Mouse (Mus musculus) R1 (cell line): ENCODE results near the gene Zdhhc4.

Experiments
- DNase-seq: peaks from one replicate; pipeline ENCODE4 v3.0.0-alpha.2; 2018; ENCODE audit warnings: low read depth, low spot score

Gene Zdhhc4

DNA sequence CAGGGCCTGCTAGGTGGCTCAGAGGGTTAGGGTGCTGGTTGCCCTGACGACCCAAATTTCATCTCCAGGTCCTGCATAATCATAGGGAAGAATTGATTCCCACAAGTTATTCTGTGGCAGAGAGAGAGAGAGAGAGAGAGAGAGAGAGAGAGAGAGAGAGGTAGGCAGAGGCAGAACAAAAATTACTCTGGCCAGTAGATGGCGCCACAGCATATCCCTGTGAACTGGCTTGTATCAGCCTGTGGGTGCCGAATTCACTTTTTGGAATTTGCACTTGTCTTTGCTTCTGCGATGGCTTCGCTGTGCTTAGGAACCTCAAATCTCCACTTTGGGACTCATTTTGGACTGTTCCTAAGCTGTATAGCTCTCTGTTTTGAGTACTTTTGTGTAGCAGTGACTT is 4.8 kb upstream of the Zdhhc4 start:
- peak; percentile 81 for DNase-seq

DNA sequence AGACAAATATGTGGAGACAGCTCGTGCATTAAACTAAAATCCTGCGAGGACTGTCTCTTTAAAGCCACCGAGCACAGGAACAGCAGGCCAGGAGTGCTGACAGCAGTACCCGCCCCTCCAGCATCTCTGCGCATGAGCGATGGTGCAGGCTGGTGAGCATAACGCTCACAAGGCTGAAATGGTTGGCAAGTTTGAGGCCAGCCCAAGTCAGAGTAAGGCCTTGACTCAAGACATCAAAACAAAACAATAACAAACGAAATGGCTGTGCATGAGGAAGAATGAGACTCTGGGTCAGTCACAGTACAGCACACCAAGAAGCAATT is 11.8 kb downstream of the Zdhhc4 start:
- DNase-seq: no peak

DNA sequence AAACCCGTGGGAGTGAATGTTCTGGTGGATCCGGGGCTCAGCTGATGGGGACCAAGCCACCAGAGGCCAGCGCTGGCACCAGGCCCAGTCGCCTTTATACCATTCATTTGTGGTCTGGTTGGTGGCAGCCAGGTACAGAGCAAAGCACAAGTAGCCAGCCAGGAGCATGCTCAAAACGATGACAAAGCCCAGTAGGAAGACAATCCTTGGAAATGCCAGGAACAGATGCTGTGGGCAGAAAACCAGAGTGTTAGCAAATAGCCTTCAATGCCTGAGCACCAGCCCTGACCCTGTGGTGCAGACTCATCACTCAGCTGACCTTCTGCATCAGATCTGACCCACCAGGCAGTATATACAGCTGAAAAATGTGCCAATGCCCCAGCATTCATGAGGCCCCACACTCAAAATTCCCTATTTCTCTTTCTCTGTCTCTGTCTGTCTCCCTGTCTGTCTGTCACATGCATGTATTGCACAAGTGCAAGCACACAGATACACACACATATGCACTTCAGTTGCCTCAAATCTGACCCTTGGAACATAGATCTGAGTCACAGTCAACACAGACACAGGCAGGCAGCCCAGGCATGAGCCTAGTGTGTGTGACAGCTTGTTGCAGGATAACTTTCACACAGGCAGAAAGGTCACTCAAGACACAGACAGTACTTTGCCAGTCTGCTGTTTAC is 12.3 kb downstream of the Zdhhc4 start:
- DNase-seq: no peak

DNA sequence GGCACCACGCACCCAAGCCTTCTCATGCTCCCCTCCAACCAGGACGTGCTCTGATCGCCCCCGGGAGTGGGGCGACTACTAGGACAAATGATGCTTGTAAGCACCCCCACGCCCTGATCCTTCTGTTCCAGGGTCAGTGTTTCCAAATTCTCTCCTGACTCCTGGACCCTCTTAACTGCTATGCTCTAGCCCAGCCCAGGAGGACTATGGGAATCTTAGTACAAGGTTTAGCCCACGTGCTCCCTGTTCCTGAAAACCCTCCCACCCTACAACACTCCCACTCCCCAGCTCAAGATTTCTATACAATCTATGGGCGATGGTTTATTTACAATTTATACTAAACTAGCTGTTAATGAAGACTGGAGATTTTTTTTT is 13.6 kb downstream of the Zdhhc4 start:
- no peak for DNase-seq

DNA sequence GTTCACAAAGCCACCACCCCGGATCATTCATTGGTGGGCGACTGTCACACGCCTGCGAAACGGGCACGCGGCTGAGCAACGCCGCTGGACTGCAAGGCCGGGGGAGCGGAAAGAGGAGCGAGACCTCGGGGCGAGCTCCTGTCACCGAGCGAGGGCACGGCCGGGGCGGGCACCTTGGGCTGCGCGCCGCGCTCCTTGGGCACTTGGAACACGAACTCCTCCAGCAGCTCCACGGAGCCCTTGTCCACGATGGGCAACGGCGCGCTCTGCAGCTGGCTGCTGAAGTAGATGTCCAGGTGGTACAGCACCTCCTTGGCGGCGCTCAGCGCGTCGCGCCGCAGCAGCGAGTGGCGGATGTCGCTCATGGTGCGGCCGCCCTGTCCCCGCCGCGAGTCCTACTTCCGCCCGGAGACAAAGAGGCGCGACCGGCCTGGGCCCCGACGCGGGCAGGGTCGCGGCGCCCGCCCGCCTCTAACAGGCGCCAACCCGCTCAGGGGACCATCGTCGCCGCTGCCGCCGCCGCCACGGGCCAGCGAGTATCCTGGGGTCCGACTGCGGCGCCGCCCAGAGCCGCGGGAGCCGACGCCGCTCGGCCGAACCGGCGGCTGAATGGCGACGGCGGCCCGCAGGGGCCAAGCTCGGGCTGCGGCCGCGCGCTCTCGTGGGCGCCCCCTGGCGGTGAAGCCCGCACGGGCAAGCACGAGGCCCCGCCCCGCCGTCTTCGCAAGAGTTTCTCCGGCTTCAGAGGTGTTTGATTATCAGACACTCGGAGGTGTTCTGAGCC is 14.1 kb downstream of the Zdhhc4 start, which contains the start of gene E130309D02Rik:
Gene E130309D02Rik (minus strand): TSS at position 631 of the 784 bp plus-strand sequence.
- peak; percentile 80 for DNase-seq

DNA sequence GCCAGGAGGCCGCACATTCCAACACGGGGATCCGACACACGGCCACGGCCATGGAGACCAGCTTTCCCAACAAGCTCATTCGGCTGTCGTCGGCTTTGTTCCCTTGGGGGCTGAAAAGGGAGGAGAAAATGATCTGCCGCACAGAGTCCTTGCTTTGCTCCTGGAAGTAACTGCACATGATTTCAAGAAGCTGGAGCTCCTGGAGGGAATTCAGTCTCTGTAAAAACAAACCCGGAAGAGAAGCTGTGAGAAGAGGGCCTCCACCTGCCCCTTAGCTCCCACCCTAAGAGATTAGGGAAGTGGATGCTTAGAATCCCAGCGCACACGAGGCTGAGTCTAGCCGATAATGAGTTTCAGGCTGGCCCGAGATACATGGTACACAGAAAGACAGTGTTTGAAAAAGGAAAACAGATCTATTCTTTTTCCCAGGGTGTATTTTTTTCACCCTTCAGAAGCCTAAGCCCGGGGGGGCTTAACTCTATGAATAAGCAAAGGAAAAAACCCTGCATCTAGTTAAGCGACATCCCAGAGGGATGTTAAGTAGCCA is 14.8 kb downstream of the Zdhhc4 start:
- no peak for DNase-seq

DNA sequence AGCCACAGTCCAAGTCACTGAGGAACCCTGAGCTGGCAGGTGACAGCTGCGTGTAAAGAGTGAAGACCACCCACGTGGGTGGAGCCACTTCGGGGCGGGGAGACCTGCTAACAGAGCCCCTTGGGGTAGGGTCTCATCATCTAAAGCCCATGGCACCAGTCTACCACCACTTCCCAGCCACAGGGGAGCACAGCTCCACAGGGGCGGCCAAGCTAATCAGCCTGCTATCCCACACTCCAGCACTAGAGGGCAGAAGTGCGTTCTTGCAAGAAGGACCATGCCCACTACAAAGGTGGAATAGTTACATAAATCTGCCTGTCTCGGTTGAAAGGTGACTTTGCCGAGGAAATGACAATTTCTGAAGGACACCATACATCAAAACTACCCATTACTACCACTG is 17.2 kb downstream of the Zdhhc4 start:
- peak; percentile 93 for DNase-seq

DNA sequence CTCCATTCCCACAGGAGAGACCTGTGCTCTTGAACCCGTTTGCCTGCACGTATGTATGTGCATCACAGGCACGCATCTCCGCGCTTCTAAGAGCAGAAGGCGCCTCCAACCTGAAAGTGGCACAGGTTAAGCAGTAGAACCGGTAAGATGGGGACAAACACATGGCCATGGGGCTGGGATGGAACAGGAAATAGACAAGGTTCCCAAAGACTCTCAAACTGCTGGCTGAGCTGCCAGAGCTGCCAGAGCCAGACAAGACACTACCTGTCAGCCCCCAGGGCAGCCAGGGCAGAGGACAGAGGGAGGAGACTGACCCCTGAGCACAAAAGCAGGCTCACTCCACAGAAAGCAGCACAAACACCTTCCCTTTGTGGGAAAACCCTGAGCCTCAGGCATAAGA is 19.1 kb downstream of the Zdhhc4 start:
- DNase-seq: no peak

DNA sequence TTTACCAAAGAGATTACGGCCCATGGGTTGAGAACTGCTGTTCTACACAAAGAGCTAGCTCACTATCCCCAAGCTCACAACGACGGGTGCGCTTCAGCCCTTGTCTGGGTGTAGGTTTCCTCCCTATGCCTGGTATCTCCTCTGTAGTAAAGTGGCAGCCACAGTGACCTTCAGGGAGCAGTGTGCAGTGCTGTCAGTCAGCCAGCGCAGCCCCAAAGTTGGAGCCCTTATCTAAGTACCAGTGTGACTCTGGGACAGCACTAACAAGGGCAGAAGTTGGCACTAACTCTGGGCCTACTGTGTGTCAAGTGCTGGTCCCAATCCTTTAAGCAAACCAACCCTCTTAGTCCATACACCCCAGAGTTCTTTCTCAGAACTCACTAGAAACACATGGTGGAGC is 20.2 kb downstream of the Zdhhc4 start:
- DNase-seq: no peak

DNA sequence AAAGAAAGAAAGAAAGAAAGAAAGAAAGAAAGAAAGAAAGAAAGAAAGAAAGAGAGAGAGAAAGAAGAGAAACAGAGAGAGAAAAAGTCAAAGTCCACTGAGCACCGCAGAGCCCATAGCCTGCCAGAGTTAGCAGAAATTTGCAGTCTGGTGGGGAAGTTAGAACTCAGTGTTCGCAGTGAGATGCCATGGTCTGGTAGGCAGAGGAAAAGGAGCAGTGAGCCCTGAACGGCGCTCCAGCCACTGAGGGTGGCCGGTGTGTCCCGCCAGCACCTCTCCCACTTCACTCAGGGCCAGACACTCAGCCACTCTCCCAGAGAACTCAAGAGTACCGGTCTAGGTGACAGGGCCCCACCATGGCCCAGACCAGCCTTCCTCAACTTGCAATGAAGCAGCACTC is 24.8 kb downstream of the Zdhhc4 start:
- DNase-seq: no peak

DNA sequence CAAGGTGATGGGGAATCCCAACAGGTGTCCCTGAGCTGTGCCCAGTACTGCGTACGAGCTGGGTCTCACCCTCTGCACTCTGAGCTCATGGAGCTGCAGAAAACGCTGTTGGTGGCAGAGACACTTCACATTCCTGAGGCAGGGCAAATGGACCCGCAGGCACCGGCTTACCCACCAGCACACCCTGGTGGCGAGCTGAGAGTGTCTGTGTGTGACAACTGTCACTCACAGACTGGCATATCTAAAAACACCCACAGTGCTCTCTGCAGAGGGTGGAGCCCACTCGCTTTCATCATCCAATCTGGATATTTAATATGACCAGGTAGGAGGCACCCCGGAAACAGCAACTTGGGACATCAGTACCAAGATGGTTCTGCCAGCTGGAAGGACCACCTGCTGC is 27.8 kb downstream of the Zdhhc4 start:
- peak; percentile 26 for DNase-seq

DNA sequence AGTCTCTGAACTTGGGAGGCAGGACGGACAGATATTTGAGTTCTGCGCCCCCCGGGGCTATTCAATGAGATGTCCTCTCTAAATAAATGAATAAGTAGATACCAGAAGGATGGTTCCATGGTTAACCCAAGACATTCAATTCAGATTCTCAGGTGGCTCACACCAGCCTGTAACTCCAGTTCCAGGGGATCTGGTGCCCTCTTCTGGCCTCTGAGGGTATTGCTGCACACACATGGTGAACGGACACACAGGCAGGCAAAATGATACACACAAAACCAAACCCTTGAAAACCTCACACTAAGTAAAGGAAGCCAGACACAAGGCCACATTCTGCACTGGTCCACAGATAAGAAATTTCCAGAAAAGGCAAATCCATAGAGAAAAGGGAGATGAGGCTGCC is 29.4 kb downstream of the Zdhhc4 start:
- peak; percentile 80 for DNase-seq

DNA sequence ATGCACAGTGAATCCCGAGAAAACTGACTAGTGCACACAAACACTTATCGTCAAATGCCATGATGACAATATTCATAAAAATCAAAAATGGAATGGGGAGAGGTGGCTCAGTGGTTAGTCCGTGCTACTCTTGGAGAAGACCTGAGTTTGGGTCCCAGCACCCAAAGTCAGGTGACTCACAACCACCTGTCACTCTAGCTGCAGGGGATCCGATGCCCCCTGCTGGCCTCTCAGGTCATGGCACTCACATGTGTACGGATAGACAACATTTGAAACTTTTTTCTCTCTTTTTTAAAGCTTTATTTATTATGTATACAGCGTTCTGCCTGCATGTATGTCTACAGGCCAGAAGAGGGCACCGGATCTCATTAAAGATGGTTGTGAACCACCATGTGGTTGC is 30.7 kb downstream of the Zdhhc4 start:
- DNase-seq: peak; percentile 70

DNA sequence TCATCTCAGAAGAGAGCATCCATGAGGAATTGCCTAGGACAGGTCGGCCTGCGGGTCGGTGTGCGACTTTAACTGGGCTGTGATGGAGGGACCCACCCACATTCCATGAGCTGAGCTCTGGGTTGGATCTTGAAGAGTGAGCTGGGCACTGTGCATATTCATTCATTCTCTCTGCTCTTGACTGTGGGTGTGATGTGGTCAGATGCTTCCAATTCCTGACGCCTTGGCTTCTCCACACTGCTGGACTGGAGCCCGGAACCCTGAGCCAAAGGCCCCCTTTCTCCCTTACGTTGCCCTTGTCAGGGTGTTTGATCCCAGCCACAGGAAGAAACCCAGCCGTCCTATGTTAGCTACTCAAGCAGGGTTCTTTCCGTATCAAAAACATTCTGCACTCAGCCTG is 31.1 kb downstream of the Zdhhc4 start:
- DNase-seq: peak; percentile 62

DNA sequence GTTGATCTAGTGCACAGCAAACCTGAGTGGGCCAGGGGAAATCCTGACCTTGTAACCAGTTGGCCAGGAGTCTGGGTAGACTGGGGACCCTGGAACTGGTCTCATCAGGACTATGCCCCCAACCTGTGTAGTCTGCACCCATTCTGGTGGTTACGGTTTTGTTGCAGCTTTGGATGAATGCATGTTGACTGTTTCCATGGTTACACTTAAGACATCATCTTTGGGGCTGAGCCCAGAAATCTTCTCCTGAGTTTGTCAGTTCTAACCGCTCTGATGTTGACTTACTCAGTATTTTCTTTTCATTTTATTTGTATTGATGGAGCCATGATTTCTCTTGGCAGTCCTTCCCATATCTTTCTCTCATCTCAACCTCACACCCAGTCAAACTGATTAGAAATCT is 33.7 kb downstream of the Zdhhc4 start:
- no peak for DNase-seq

DNA sequence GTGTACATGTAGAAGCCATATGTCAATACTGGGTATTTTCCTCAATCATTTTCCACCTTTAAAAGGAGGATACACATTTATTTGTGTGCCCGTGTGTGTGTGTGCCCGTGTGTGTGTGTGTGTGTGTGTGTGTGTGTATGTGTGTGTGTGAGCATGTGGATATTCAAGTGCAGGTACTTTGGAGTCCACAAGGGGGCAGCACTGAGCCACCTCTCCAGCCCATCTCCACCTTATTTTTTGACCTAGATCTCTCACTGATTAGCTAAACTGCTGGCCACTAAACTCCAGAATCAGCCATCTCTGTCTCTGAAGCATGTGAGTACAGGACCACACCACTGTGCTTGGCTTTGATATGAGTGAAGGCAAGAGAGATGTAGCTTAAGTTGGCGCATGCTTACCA is 34.2 kb downstream of the Zdhhc4 start:
- DNase-seq: peak; percentile 56

DNA sequence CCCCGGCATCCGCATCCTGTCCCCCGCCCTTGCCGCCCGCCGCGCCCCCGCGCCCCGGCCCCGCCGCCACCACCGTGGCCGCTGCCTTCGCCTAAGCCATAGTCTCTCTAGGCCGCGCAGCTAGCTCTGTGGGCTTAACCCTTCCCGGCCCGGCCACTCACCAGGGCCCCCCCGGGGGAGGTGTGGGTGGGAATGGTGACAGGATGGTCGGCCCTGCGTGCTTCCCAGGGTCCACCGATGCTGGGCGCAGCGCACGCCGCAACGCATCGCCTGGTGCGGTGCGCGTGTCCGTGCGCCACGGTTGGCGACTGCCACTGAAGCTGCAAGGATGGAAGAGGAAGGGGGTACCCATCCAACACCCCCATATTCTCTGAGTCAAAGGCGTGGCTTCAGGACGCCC is 35.7 kb downstream of the Zdhhc4 start, which contains the start of gene Zfp853:
Gene Zfp853 (minus strand): TSS at position 220 of the 400 bp plus-strand sequence.
- no peak for DNase-seq

DNA sequence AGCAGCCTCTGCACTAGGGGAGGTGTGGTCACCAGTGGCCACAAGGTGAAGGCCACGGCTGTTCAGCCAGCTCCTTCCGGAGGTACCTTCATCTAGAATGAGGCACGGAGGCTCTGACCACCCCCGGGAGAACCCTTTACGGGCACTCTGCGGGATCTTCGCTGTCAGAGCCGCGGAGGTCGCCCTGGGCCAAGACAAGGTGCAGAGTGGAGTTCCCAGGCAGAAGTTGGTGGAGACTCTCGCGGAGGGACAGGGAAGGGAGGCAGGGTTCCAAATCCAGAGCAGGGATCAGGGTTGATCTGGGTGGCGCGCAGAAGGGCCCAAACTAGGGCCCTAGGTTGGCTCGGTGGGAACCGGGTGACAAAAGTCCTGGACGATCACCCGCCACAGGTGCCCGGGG is 36.2 kb downstream of the Zdhhc4 start:
- DNase-seq: no peak

DNA sequence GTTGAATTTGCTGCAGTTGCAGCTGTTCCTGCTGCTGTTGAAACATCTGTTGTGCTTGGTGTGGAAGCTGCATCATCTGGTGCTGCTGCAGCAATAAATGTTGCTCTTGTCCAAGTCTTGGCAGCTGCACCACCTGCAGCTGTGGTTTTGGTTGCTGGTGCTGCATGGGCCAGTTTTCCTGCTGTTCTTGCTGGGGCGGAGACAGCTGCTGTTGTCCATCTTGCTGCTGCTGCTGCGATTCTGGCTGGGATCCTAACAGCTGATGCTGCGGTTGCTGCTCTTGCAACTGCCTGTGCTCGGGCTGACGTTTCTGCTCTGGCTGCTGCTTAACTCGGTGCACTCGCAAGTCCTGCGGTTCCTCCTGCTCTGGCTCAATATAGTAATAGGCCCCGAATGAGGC is 39.8 kb downstream of the Zdhhc4 start:
- DNase-seq: no peak

DNA sequence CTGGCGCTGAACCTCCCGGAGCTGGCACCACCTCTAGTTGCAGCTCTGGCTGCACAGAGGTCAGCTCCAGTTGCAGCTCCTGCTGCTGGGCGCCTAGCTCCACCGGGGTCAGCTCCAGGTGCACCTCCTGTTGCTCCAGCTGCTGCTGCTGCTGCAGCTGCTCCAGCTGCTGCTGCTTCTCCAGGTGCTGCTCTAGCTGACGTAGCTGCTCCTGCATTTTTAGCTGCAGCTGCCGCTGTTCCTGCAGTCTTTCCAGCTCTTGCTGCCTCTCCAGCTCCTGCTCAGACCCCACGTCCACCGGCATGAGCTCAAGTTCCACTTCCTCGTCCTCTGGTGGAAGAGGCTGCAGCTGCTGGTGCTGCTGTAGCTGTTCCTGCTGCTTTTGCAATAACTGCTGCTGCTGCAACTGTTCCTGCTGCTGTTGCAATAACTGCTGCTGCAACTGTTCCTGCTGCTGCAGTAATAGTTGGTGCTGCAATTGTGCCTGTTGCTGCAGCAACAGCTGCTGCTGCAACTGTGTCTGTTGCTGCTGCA is 40.6 kb downstream of the Zdhhc4 start:
- DNase-seq: no peak

DNA sequence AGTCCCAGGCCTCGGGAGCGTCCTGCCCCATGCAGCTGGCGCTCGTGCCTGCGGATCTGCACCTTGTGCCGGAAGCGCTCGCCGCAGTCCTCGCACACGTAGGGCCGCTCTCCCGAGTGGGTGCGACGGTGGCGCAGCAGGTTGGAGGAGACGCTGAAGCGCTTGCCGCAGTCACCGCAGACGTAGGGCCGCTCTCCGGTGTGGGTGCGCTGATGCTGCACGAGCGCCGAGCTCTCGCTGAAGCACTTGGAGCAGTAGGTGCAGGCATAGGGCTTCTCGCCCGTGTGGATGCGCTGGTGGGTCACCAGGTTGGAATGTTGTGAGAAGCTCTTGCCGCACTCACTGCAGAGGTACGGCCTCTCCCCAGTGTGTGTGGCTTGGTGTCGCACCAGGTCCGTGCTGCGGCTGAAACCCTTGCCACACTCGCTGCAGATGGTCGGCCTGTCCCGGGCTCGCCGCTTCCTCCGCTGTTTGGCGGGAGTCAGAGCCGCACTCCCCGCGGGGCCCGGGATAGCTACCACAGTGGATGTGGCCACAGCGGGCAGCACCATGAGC is 41.2 kb downstream of the Zdhhc4 start:
- DNase-seq: peak; percentile 51

DNA sequence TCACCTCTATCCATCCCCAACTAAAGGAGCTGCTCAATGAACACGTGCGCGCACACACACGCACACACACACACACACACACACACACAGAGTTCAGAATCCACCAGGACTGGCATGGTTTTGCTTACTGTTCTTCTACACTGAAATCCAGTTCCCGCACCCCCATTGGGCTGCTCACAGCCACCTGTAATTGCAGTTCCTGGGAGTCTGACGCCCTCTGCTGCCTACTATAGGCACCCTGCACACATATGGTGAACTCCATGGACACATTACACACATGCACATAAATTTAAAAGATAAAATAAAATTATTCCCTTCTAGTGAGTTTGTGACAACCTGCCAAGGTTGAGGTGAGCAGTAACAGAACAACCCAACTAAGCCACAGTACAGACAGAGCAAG is 44.3 kb downstream of the Zdhhc4 start:
- DNase-seq: peak; percentile 65

DNA sequence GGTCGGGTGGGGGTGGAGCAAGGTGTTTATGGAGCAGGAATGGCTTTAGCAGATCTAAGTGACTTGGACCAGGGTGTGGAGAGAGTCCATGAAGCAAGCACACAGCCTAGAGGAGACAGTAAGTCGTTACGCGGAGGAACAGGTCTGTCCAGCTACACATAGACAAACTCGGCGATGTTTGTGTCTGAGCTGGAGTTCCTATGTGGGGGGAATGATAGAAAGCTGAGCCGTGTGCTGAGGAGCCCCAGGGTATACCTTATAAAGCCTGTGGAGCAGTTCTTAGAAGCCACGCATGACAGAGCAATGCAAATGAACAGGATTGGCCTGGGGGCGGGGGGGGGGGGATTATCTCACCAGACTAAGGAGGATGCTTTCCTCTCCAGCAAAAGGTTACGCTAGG is 49.8 kb downstream of the Zdhhc4 start:
- DNase-seq: no peak
